Mouse (Mus musculus): ENCODE measurements around the gene Spata6.

Gene Spata6

DNA sequence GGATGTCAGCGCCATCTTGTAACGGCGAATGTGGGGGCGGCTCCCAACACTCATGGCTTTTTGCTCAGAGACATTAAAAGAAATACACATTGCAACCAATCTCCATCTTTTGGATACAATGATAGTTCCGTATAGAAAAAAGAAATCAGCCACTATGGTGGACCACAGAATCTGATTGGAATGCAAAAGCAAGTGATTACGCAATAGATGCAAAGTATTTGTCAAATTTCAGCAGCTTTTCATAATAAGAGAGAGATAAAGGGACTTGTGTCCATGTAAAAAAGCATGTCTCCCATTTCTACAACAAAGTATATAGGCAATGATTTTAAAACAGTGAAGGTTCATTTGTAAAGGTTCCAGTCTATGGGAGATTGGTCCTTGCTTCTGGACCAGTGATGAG lies 119.1 kb downstream of the Spata6 start:
- no peak for DNase-seq (ENCODE audit: low read depth, low spot score)

DNA sequence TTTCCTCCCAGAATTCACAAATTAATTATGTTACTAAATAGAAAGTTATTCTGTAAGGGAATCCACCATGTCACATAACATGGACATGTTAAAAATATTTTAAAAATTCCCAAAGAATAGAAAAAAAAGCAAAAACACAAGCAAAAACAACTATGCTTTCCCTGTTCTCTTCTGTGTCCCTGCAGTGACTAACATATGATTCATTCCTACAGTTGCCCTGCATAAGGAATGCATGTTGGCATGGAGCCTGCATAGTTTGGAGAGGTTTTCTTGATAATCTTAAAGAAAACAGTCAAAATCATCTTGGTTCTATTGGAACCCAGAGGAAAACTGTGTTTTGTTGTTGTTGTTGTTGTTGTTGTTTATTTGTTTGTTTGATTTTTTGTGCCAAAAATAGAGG lies 132.8 kb downstream of the Spata6 start:
- DNase-seq (ENCODE audit: low read depth, low spot score): no peak

DNA sequence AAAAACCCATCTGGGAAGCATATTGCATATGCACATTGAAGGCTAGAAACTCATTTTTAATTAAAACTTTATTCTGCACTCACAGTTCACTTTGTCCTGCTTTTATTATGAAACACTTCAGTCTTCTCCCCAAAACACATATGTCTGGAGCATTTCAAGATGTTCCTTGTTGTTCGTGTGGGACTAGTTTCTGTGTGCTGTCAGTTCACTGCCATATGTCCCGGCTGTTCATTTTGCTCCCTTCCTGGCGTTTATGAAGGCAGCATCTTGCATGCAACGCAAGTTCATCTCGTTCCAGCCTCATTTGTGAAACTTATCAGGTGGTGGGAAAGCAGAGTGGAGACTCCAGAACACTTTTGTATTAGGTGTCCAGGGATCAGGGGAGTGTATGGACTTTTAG lies 146.9 kb downstream of the Spata6 start:
- DNase-seq (ENCODE audit: low read depth, low spot score): no peak

DNA sequence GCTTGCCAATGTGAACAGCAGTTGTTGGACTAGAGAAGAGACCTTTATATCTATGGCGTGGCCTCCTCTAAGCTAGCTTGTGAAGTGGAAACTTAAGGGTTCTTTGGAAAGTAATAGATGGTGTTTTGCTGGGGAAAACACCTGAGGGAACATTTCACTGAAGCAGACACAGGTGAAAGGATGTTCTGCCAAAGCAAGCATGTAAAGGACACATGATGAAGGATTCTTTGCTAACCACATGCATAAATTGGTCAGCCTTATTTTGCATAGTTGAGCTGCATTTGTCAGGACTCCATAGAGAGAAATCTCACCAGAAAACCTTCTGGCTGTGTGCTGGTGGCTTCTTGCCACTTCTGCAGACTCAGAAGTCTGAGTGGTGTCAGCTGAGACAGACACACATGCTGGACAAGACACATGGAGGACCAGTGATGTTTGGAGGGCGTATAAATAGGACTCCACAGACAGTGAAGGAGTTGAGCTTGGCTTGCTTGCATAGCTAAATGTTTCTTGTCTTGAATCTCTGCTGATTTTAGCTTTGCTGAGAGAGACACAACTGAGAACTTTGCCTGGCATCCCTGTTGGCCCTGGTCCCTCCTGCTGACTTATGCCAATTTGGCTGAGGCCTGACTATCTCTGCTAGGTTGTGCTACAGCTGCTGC lies 148.1 kb downstream of the Spata6 start:
- DNase-seq (ENCODE audit: low read depth, low spot score): no peak

Data from skeletal muscle tissue, adult 2 months (tissue).